Mouse (Mus musculus) heart, adult 2 months (tissue): Measurements from ENCODE around the gene Kcnn3. TPM values are rescaled to one million over a fixed set of nuclear protein-coding genes. Genes with fewer than 3 reads are reported as not detected.
A peak's percentile ranks its signal among the peaks of the same experiment; 100 is the strongest.

Experiments used
- DNase-seq, 2 experiments: peaks; one replicate each; pipeline ENCODE4 v3.0.0; 2021
- H3K27ac ChIP-seq: fragments of 200-600 bp; 2 replicates; pipeline ENCODE4 v1.8.1; 2022
- H3K27me3 ChIP-seq: fragments of 200-500 bp; 2 replicates; pipeline ENCODE4 v1.6.1; 2012; ENCODE audit warnings: mild to moderate bottlenecking, low read length, inconsistent platforms, mixed read lengths; ENCODE audit not compliant: control insufficient read depth, insufficient read depth
- H3K36me3 ChIP-seq: fragments of 200-500 bp; 2 replicates; pipeline ENCODE4 v1.6.1; 2012; ENCODE audit warnings: low read length, inconsistent platforms; ENCODE audit not compliant: control insufficient read depth, insufficient read depth
- H3K4me1 ChIP-seq: fragments of 200-500 bp; 2 replicates; pipeline ENCODE4 v1.6.1; 2011; ENCODE audit warnings: low read length; ENCODE audit not compliant: control insufficient read depth, insufficient read depth
- H3K4me3 ChIP-seq: fragments of 200-600 bp; 2 replicates; pipeline ENCODE4 v1.8.1; 2022
- H3K79me2 ChIP-seq: fragments of 200-500 bp; replicated peaks from 2 replicates; pipeline ENCODE4 v1.6.1; 2012; ENCODE audit warnings: mild to moderate bottlenecking, inconsistent platforms, low read length, moderate library complexity, mixed read lengths; ENCODE audit not compliant: control insufficient read depth, insufficient read depth
- H3K9ac ChIP-seq: fragments of 200-500 bp; 2 replicates; pipeline ENCODE4 v1.6.1; 2012; ENCODE audit warnings: low read depth, mild to moderate bottlenecking, control low read depth, inconsistent platforms, low read length, mixed read lengths
- CTCF ChIP-seq: fragments of 200-600 bp; IDR thresholded peaks from 2 replicates; pipeline ENCODE4 v1.8.1; 2022; ENCODE audit warnings: antibody characterized with exemption, mild to moderate bottlenecking, moderate library complexity
- EP300 ChIP-seq: fragments of 200-500 bp; IDR thresholded peaks from 2 replicates; pipeline ENCODE4 v1.6.1; 2011; ENCODE audit warnings: low read depth, low read length, control low read depth; ENCODE audit not compliant: insufficient read depth
- POLR2A ChIP-seq: fragments of 200-500 bp; IDR thresholded peaks from 2 replicates; pipeline ENCODE4 v1.6.1; 2011; ENCODE audit warnings: mild to moderate bottlenecking, low read depth, low read length, control low read depth; ENCODE audit not compliant: insufficient read depth
- WGBS: fragments of 180-500 bp; shearing (Covaris S2); methylation state at CpG from one replicate; pipeline ENCODE4 v1.1.7; 2018; 5-methylcytosine and 5-hydroxymethylcytosine counted together
- intact Hi-C: fragments of 180-260 bp; cut with DNase I; formaldehyde crosslinking; loops from one replicate; pipeline ENCODE4 v1.15.1; 2025
- polyA plus RNA-seq: library from polyadenylated mRNA; depleted of rRNA; stranded (reverse); fragments of >200 nt; gene quantifications from 2 replicates; pipeline ENCODE4 v1.2.3, GENCODE M21; 2012; rRNA removed
- total RNA-seq, 2 experiments: library from RNA; stranded (reverse); gene quantifications; 2 replicates each; pipeline ENCODE4 v1.2.3; 2021

Kcnn3 gene
- total and polyA plus RNA-seq, 3 experiments = 0.84 to 3.3 (median 2.0) TPM

- no peaks in the 10 kb centered on the region; the same call in 1 of the 2 replicates for H3K36me3 ChIP-seq
- peak within 1 kb of the TSS; percentile 63 for H3K27ac ChIP-seq
- peak; percentile 90 for TF ChIP-seq CTCF
- peak; percentile 35; the same call in 1 of the 2 replicates for TF ChIP-seq POLR2A
- TF ChIP-seq EP300 = no peak
- peak; percentile 72 to 79 for DNase-seq
- WGBS = 5% methylated on average over 28 of the region's 28 CpGs
- peak within 1 kb of the TSS; percentile 80 for H3K9ac ChIP-seq
- peak within 1 kb of the TSS; percentile 87 for H3K4me3 ChIP-seq
- no peaks in the 10 kb centered on the region for H3K27me3 ChIP-seq
- H3K79me2 ChIP-seq = no peaks in the 10 kb centered on the region
- no peaks in the 10 kb centered on the region for H3K4me1 ChIP-seq
- intact Hi-C loops = loop anchor here (1.0 kb wide), 1 partner anchor 58 kb away; no protein-coding TSS in a partner anchor
These were observed 194.6 kb downstream of the Kcnn3 start, which contains the start of gene Adar for GRCm38 (mm10) chr3:89714359-89715206. Adar (plus strand) TSS chr3:89715022.

DNA sequence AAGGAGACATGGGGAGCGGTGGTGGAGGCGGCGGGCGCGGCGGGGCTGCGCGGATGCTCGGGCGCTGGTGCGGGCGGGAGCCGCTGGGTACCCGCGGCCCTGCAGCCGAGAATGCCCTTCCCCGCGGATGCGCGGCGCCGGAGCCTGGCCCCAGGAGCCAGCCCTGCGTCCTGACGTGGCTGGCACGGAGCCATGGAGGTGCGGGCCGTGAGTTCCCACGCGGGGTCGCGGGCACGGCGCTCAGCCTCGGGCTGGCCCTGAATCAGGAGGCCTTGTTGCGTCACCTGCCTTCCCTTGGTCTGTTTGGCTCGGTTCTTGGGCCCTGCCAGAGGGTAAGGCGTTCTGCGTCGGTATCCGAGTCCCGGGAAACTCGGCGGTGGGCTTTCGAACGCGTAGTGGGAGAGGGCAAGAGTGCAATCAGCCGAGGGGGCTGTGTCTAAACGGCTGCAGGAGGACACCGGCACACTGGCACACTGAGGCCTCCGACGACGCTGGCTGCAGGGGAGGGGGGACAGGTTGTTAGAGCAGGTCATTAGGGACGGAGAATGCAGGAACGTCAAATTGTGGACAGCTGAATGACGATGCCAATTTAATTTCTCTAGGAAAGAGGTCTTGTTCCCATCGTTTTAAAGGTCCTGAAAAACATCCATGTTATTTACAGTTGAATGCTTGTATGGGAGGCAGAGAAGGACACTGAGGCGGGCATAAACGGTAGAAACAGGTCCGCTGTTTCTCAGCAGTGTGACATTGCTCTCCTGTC lies 195.4 kb downstream of the Kcnn3 start:
- no peak for TF ChIP-seq EP300
- 0 out of 2 replicates have a peak, but pooled peaks have one; percentile 3 for TF ChIP-seq POLR2A
- peak overlapping the region; percentile 80 for H3K9ac ChIP-seq
- DNase-seq = peak; percentile 53 to 64
- 3% methylated on average over 59 of the region's 59 CpGs for WGBS
- no peaks in the 10 kb centered on the region for H3K79me2 ChIP-seq
- H3K4me1 ChIP-seq = no peaks in the 10 kb centered on the region
- intact Hi-C loops = no loop called here
- H3K27ac ChIP-seq = peak overlapping the region; percentile 63
- no peaks in the 10 kb centered on the region for H3K27me3 ChIP-seq
- peak overlapping the region; percentile 87 for H3K4me3 ChIP-seq
- H3K36me3 ChIP-seq = no peaks in the 10 kb centered on the region; the same call in 1 of the 2 replicates

DNA sequence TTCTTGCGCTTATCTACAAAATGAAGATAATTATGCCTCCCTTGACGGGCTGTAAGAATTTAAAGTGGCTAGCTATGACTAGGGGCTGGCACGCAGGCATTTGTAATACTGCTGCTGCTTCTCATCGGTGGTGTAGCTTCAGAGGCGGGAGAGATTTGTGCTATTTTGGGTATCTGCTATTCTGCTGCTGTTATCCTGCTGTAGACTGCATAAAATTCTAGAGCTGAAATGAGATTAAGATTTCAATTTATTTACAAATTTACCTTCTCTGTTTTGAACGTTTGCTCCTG lies 195.9 kb downstream of the Kcnn3 start:
- no peak overlapping the region for H3K9ac ChIP-seq
- TF ChIP-seq EP300 = no peak
- no peak for TF ChIP-seq CTCF
- TF ChIP-seq POLR2A = no peak
- intact Hi-C loops = no loop called here
- 36% methylated on average over 6 of the region's 6 CpGs for WGBS
- H3K4me3 ChIP-seq = peak overlapping the region; percentile 87
- H3K27me3 ChIP-seq = no peaks in the 10 kb centered on the region
- no peaks in the 10 kb centered on the region; the same call in 1 of the 2 replicates for H3K36me3 ChIP-seq
- H3K4me1 ChIP-seq = no peaks in the 10 kb centered on the region
- DNase-seq = no peak
- no peaks in the 10 kb centered on the region for H3K79me2 ChIP-seq
- no peak overlapping the region for H3K27ac ChIP-seq

DNA sequence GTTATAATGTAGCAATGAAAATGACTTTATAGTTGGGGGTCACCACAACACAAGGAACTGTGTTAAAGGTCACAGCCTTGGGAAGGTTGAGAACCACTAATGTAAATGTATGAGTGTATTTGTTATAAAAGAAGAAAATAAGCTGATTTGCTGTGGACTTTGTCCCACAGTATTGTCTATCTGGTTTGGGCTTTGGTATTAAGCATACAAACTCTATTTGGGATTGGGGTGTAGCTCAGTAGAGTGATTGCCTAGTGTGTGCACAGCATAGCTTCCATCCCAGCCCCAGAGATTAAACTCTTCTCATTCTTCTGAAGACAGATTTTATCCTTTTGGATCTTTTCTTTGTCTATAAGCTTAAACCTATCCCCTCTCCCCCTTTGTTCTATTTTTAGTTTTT lies 202.1 kb downstream of the Kcnn3 start:
- H3K36me3 ChIP-seq = no peaks in the 10 kb centered on the region
- H3K27ac ChIP-seq = no peak overlapping the region
- H3K27me3 ChIP-seq = no peaks in the 10 kb centered on the region
- H3K4me1 ChIP-seq = no peaks in the 10 kb centered on the region; the same call in 1 of the 2 replicates
- no peak overlapping the region for H3K9ac ChIP-seq
- no peak for DNase-seq
- no peaks in the 10 kb centered on the region for H3K79me2 ChIP-seq
- TF ChIP-seq POLR2A (no peak), CTCF (no peak), EP300 (no peak)
- intact Hi-C loops = no loop called here
- H3K4me3 ChIP-seq = no peak overlapping the region

GRCm38 (mm10) chr3:89723400-89724084 lies 203.6 kb downstream of the Kcnn3 start:
- no peaks in the 10 kb centered on the region for H3K27me3 ChIP-seq
- H3K27ac ChIP-seq = no peak overlapping the region
- intact Hi-C loops = no loop called here
- DNase-seq = no peak
- no peaks in the 10 kb centered on the region for H3K79me2 ChIP-seq
- H3K36me3 ChIP-seq = no peaks in the 10 kb centered on the region
- no peak overlapping the region for H3K4me3 ChIP-seq
- WGBS = 64% methylated on average over 7 of the region's 7 CpGs
- no peak for TF ChIP-seq POLR2A
- no peak for TF ChIP-seq EP300
- TF ChIP-seq CTCF = no peak
- no peak overlapping the region for H3K9ac ChIP-seq
- H3K4me1 ChIP-seq = no peaks in the 10 kb centered on the region; the same call in 1 of the 2 replicates

Other genes with a start within 250 kb of the Kcnn3 start
- gene Slc50a1, start 249.6 kb upstream of the Kcnn3 start, total RNA-seq = 10 to 100 TPM; 17.3 to 23.3 TPM
- 105 and 111 TPM in 2 replicates for gene Slc50a1, start 249.6 kb upstream of the Kcnn3 start, polyA plus RNA-seq
- gene Efna1, start 239.0 kb upstream of the Kcnn3 start, total RNA-seq = 10 to 100 TPM; 22.6 to 28.4 TPM
- gene Efna1, start 239.0 kb upstream of the Kcnn3 start, polyA plus RNA-seq = 39.6 and 44.4 TPM in 2 replicates
- not detected for gene Efna3, start 197.2 kb upstream of the Kcnn3 start, total RNA-seq
- gene Efna3, start 197.2 kb upstream of the Kcnn3 start, polyA plus RNA-seq = 0.09 TPM in 1 of 2 replicates, not detected in the other
- gene Efna4, start 182.1 kb upstream of the Kcnn3 start, total RNA-seq = under 1 TPM; 0.21 to 0.36 TPM
- 0.64 and 0.86 TPM in 2 replicates for gene Efna4, start 182.1 kb upstream of the Kcnn3 start, polyA plus RNA-seq
- 10 to 100 TPM; 56.8 to 59.2 TPM for gene Adam15, start 170.2 kb upstream of the Kcnn3 start, total RNA-seq
- 95.6 and 95.7 TPM in 2 replicates for gene Adam15, start 170.2 kb upstream of the Kcnn3 start, polyA plus RNA-seq
- gene Dcst2, start 158.2 kb upstream of the Kcnn3 start, total RNA-seq = not detected
- gene Dcst2, start 158.2 kb upstream of the Kcnn3 start, polyA plus RNA-seq = 0.09 and 0.35 TPM in 2 replicates
- gene Dcst1, start 154.9 kb upstream of the Kcnn3 start, total RNA-seq = not detected
- gene Dcst1, start 154.9 kb upstream of the Kcnn3 start, polyA plus RNA-seq = 0.18 and 0.23 TPM in 2 replicates
- gene Zbtb7b, start 125.4 kb upstream of the Kcnn3 start, total RNA-seq = 10 to 100 TPM; 20.5 to 23.4 TPM
- 21.5 and 21.9 TPM in 2 replicates for gene Zbtb7b, start 125.4 kb upstream of the Kcnn3 start, polyA plus RNA-seq
- gene Lenep, start 117.4 kb upstream of the Kcnn3 start, total RNA-seq = not detected
- gene Lenep, start 117.4 kb upstream of the Kcnn3 start, polyA plus RNA-seq = 2.1 and 5.4 TPM in 2 replicates
- 10 to 100 TPM; 56.1 to 59.7 TPM for gene Flad1, start 108.3 kb upstream of the Kcnn3 start, total RNA-seq
- gene Flad1, start 108.3 kb upstream of the Kcnn3 start, polyA plus RNA-seq = 81.3 and 89.8 TPM in 2 replicates
- gene Cks1b, start 101.8 kb upstream of the Kcnn3 start, total RNA-seq = 1 to 10 TPM; 3.3 to 3.5 TPM
- 9.0 and 10.7 TPM in 2 replicates for gene Cks1b, start 101.8 kb upstream of the Kcnn3 start, polyA plus RNA-seq
- gene Shc1, start 101.7 kb upstream of the Kcnn3 start, total RNA-seq = 10 to 100 TPM; 31.6 to 32.0 TPM
- 32.4 and 50.5 TPM in 2 replicates for gene Shc1, start 101.7 kb upstream of the Kcnn3 start, polyA plus RNA-seq
- 10 to 100 TPM; 12.5 to 15.3 TPM for gene Pygo2, start 90.0 kb upstream of the Kcnn3 start, total RNA-seq
- 14.4 and 17.3 TPM in 2 replicates for gene Pygo2, start 90.0 kb upstream of the Kcnn3 start, polyA plus RNA-seq
- 10 to 100 TPM; 55.7 to 67.5 TPM for gene Pbxip1, start 83.5 kb upstream of the Kcnn3 start, total RNA-seq
- gene Pbxip1, start 83.5 kb upstream of the Kcnn3 start, polyA plus RNA-seq = 56.2 and 58.2 TPM in 2 replicates
- 1 to 10 TPM; 6.7 to 7.5 TPM for gene Pmvk, start 65.6 kb upstream of the Kcnn3 start, total RNA-seq
- 14.8 and 21.5 TPM in 2 replicates for gene Pmvk, start 65.6 kb upstream of the Kcnn3 start, polyA plus RNA-seq
- 10 to 100 TPM; 10.8 to 13.1 TPM for gene Adar, start 194.9 kb downstream of the Kcnn3 start, total RNA-seq
- gene Adar, start 194.9 kb downstream of the Kcnn3 start, polyA plus RNA-seq = 12.8 and 15.8 TPM in 2 replicates
- gene Chrnb2, start 244.5 kb downstream of the Kcnn3 start, total RNA-seq = under 1 TPM; 0.14 to 0.16 TPM
- 0.35 and 0.61 TPM in 2 replicates for gene Chrnb2, start 244.5 kb downstream of the Kcnn3 start, polyA plus RNA-seq